ENCODE assay signal across 8 mouse cellular contexts in the genomic region with DNA sequence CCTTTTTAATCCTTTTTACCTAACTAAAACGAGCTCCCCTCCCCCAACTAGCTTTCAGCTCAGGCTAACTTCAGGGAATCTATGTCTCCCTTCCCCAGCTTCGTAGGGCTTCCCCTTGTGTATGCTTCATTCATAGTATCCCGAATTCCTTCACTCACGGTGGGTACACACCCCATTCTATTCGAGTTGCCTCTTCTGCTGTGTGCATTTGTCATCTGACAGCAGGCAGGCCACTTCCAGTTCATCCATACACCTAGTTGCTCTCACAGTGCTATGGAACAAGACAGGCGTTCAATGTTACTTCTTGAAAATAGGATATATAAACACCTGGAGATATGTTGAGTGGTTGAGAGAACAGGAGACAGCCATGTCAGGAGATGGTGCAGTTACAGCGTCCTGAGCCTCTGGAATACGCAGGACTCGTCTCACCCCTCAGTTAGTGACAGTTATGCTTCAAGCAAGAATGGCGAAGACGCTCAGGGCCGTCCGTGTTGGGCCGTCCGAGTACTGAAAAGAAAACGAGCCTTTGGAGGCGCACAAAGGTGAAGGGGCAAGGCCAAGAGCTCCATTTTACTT. TPM values are rescaled to one million over a fixed set of nuclear protein-coding genes. Genes with fewer than 3 reads are reported as not detected.
DNase-seq lines count a peak whose midpoint lies in the region; ATAC-seq and TF ChIP-seq lines count a peak whose summit lies in the region.

No protein-coding gene starts in this region.

- H3K27ac ChIP-seq in heart, embryonic 11.5 days (ENCODE audit: low read depth, low read length): peak overlapping the region; percentile 91
- peak overlapping the region; percentile 77; the same call in 1 of the 2 replicates for H3K27ac ChIP-seq in limb, embryonic 13.5 days
- peak overlapping the region; percentile 92; the same call in 1 of the 2 replicates for H3K27ac ChIP-seq in stomach, embryonic 14.5 days (ENCODE audit: low read length)

- no peaks in the 10 kb centered on the region for H3K9me3 ChIP-seq in heart, embryonic 11.5 days (replicated peaks; ENCODE audit: control insufficient read depth, low read length)
- H3K9me3 ChIP-seq in E14TG2a.4 (ENCODE audit: low read length): no peaks in the 10 kb centered on the region
- no peaks in the 10 kb centered on the region for H3K9me3 ChIP-seq in erythroblast, embryonic 14.5 days (ENCODE audit: control insufficient read depth, low read length)
- no peaks in the 10 kb centered on the region for H3K9me3 ChIP-seq in limb, embryonic 13.5 days
- no peaks in the 10 kb centered on the region for H3K9me3 ChIP-seq in stomach, embryonic 14.5 days (ENCODE audit: control insufficient read depth, low read depth, low read length)

- peak overlapping the region; percentile 73 for H3K4me3 ChIP-seq in heart, embryonic 11.5 days (ENCODE audit: low read depth, low read length)
- peak overlapping the region; percentile 89 for H3K4me3 ChIP-seq in E14TG2a.4 (replicated peaks; ENCODE audit: low read length)
- peak overlapping the region; percentile 70 for H3K4me3 ChIP-seq in erythroblast, embryonic 14.5 days (replicated peaks)
- peak overlapping the region; percentile 63 for H3K4me3 ChIP-seq in limb, embryonic 13.5 days
- H3K4me3 ChIP-seq in stomach, embryonic 14.5 days (ENCODE audit: low read depth, low read length): peak overlapping the region; percentile 45

- H3K27me3 ChIP-seq in heart, embryonic 11.5 days (ENCODE audit: control insufficient read depth, insufficient read depth, low read length): no peaks in the 10 kb centered on the region
- H3K27me3 ChIP-seq in E14TG2a.4 (ENCODE audit: insufficient read depth, low read length): no peaks in the 10 kb centered on the region
- no peaks in the 10 kb centered on the region for H3K27me3 ChIP-seq in erythroblast, embryonic 14.5 days (ENCODE audit: control insufficient read depth)
- no peaks in the 10 kb centered on the region for H3K27me3 ChIP-seq in limb, embryonic 13.5 days
- no peaks in the 10 kb centered on the region for H3K27me3 ChIP-seq in stomach, embryonic 14.5 days (ENCODE audit: control insufficient read depth, insufficient read depth, low read length)

- peak; percentile 23 for ATAC-seq in heart, embryonic 11.5 days (replicated peaks; ENCODE audit: insufficient number of reproducible peaks, low FRiP score, low TSS enrichment)
- ATAC-seq in limb, embryonic 13.5 days (ENCODE audit: low FRiP score, low read depth): peak; percentile 46
- no peak; the same call in 1 of the 2 replicates for ATAC-seq in stomach, embryonic 14.5 days (ENCODE audit: insufficient number of reproducible peaks, insufficient read depth, low FRiP score, low read depth)

- DNase-seq in heart, postnatal 4 days: no peak
- DNase-seq in left cerebral cortex, postnatal 10 days (ENCODE audit: extremely low spot score in 1 of 2, low spot score in 2 of 2): no peak
- DNase-seq in cerebellum, adult 18-20 months: no peak

- H3K4me2 ChIP-seq in heart, embryonic 11.5 days: peak overlapping the region; percentile 91
- peak overlapping the region; percentile 93 for H3K4me2 ChIP-seq in limb, embryonic 13.5 days (replicated peaks)
- peak overlapping the region; percentile 71 for H3K4me2 ChIP-seq in stomach, embryonic 14.5 days (replicated peaks; ENCODE audit: low read depth, low read length)

- WGBS in heart, embryonic 11.5 days (ENCODE audit: insufficient replicate concordance): 7% methylated on average over 17 of the region's 17 CpGs
- 7% methylated on average over 17 of the region's 17 CpGs for WGBS in limb, embryonic 13.5 days
- WGBS in stomach, embryonic 14.5 days: 4% methylated on average over 17 of the region's 17 CpGs

- intact Hi-C loops in left cerebral cortex, postnatal 10 days (cut with DNase I): loop anchor here (5.0 kb wide), 1 partner anchor 70 kb away; no protein-coding TSS in a partner anchor

- TF ChIP-seq CTCF in E14TG2a.4 (conservative IDR thresholded peaks at IDR 0.05; ENCODE audit: low read length): no peak

- H3K36me3 ChIP-seq in heart, embryonic 11.5 days (ENCODE audit: control insufficient read depth, insufficient read depth, low read length): no peaks in the 10 kb centered on the region
- peaks cover 26% of the 10 kb centered on the region for H3K36me3 ChIP-seq in E14TG2a.4 (ENCODE audit: insufficient read depth, low read length)
- peaks cover 30% of the 10 kb centered on the region for H3K36me3 ChIP-seq in erythroblast, embryonic 14.5 days (ENCODE audit: control insufficient read depth)
- peaks cover 17% of the 10 kb centered on the region for H3K36me3 ChIP-seq in limb, embryonic 13.5 days
- peaks cover 9% of the 10 kb centered on the region; the same call in 1 of the 2 replicates for H3K36me3 ChIP-seq in stomach, embryonic 14.5 days (ENCODE audit: control insufficient read depth, insufficient read depth, low read length)

- peaks cover 8% of the 10 kb centered on the region for H3K4me1 ChIP-seq in heart, embryonic 11.5 days (ENCODE audit: control insufficient read depth, insufficient read depth, low read length)
- H3K4me1 ChIP-seq in E14TG2a.4 (replicated peaks; ENCODE audit: low read depth, low read length): peaks cover 20% of the 10 kb centered on the region
- peaks cover 36% of the 10 kb centered on the region for H3K4me1 ChIP-seq in erythroblast, embryonic 14.5 days (ENCODE audit: control insufficient read depth)
- peaks cover 11% of the 10 kb centered on the region for H3K4me1 ChIP-seq in limb, embryonic 13.5 days
- peaks cover 8% of the 10 kb centered on the region; the same call in 1 of the 2 replicates for H3K4me1 ChIP-seq in stomach, embryonic 14.5 days (ENCODE audit: control insufficient read depth, insufficient read depth, low read length)

- peak overlapping the region; percentile 81 for H3K9ac ChIP-seq in heart, embryonic 11.5 days (ENCODE audit: low read depth, low read length)
- peak overlapping the region; percentile 70 for H3K9ac ChIP-seq in limb, embryonic 13.5 days
- peak overlapping the region; percentile 57 for H3K9ac ChIP-seq in stomach, embryonic 14.5 days (replicated peaks; ENCODE audit: low read depth, low read length)

RNA-seq across cellular contexts. Expression of gene Fdxacb1, which starts 0.4 kb away (rescaled TPM):
- 9.8 and 9.9 TPM in 2 replicates for polyA plus RNA-seq in heart, embryonic 11.5 days (2014; fragmentation: Nextera tagmentation; extraction: Ambion mirVana)
- 1 to 10 TPM; 6.0 to 7.1 TPM for total RNA-seq in heart, postnatal 4 days (2021)
- 0.13 and 0.22 TPM in 2 replicates for polyA plus RNA-seq in erythroblast, embryonic 14.5 days (2012)
- 11.0 and 11.3 TPM in 2 replicates for polyA plus RNA-seq in limb, embryonic 13.5 days (2015; fragmentation: Nextera tagmentation; extraction: Ambion mirVana)
- polyA plus RNA-seq in stomach, embryonic 14.5 days (2014; fragmentation: Nextera tagmentation; extraction: Ambion mirVana): 13.7 and 14.0 TPM in 2 replicates
- total RNA-seq in left cerebral cortex, postnatal 10 days (2021): 1 to 10 TPM; 5.5 to 6.6 TPM

RNA-seq across cellular contexts. Expression of gene Alg9, which starts 7.2 kb away (rescaled TPM):
- polyA plus RNA-seq in heart, embryonic 11.5 days (2014; fragmentation: Nextera tagmentation; extraction: Ambion mirVana): 34.2 and 37.3 TPM in 2 replicates
- total RNA-seq in heart, postnatal 4 days (2021): 10 to 100 TPM; 14.2 to 14.8 TPM
- 0.22 and 0.31 TPM in 2 replicates for polyA plus RNA-seq in erythroblast, embryonic 14.5 days (2012)
- polyA plus RNA-seq in limb, embryonic 13.5 days (2015; fragmentation: Nextera tagmentation; extraction: Ambion mirVana): 34.1 and 37.3 TPM in 2 replicates
- polyA plus RNA-seq in stomach, embryonic 14.5 days (2014; fragmentation: Nextera tagmentation; extraction: Ambion mirVana): 38.9 and 46.1 TPM in 2 replicates
- 10 to 100 TPM; 36.2 to 38.7 TPM for total RNA-seq in left cerebral cortex, postnatal 10 days (2021)

RNA-seq across cellular contexts. Expression of gene 1110032A03Rik, which starts 7.7 kb away (rescaled TPM):
- polyA plus RNA-seq in heart, embryonic 11.5 days (2014; fragmentation: Nextera tagmentation; extraction: Ambion mirVana): 22.2 and 22.9 TPM in 2 replicates
- 10 to 100 TPM; 10.3 to 11.2 TPM for total RNA-seq in heart, postnatal 4 days (2021)
- 0.38 and 0.41 TPM in 2 replicates for polyA plus RNA-seq in erythroblast, embryonic 14.5 days (2012)
- 31.3 and 36.2 TPM in 2 replicates for polyA plus RNA-seq in limb, embryonic 13.5 days (2015; fragmentation: Nextera tagmentation; extraction: Ambion mirVana)
- 34.4 and 37.8 TPM in 2 replicates for polyA plus RNA-seq in stomach, embryonic 14.5 days (2014; fragmentation: Nextera tagmentation; extraction: Ambion mirVana)
- total RNA-seq in left cerebral cortex, postnatal 10 days (2021): 10 to 100 TPM; 27.0 to 28.7 TPM

RNA-seq across cellular contexts. Expression of gene Hspb2, which starts 15.5 kb away (rescaled TPM):
- polyA plus RNA-seq in heart, embryonic 11.5 days (2014; fragmentation: Nextera tagmentation; extraction: Ambion mirVana): 319 and 338 TPM in 2 replicates
- total RNA-seq in heart, postnatal 4 days (2021): 100 to 1,000 TPM; 130 to 150 TPM
- polyA plus RNA-seq in erythroblast, embryonic 14.5 days (2012): not detected in 2 replicates
- 37.8 and 39.3 TPM in 2 replicates for polyA plus RNA-seq in limb, embryonic 13.5 days (2015; fragmentation: Nextera tagmentation; extraction: Ambion mirVana)
- 1.5 and 3.2 TPM in 2 replicates for polyA plus RNA-seq in stomach, embryonic 14.5 days (2014; fragmentation: Nextera tagmentation; extraction: Ambion mirVana)
- 1 to 10 TPM; 1.7 to 2.2 TPM for total RNA-seq in left cerebral cortex, postnatal 10 days (2021)

RNA-seq across cellular contexts. Expression of gene Cryab, which starts 16.5 kb away (rescaled TPM):
- 841 and 878 TPM in 2 replicates for polyA plus RNA-seq in heart, embryonic 11.5 days (2014; fragmentation: Nextera tagmentation; extraction: Ambion mirVana)
- total RNA-seq in heart, postnatal 4 days (2021): 1,000 to 10,000 TPM; 1,184 to 1,197 TPM
- not detected in 2 replicates for polyA plus RNA-seq in erythroblast, embryonic 14.5 days (2012)
- polyA plus RNA-seq in limb, embryonic 13.5 days (2015; fragmentation: Nextera tagmentation; extraction: Ambion mirVana): 71.2 and 74.0 TPM in 2 replicates
- 43.7 and 47.9 TPM in 2 replicates for polyA plus RNA-seq in stomach, embryonic 14.5 days (2014; fragmentation: Nextera tagmentation; extraction: Ambion mirVana)
- 10 to 100 TPM; 67.6 to 87.4 TPM for total RNA-seq in left cerebral cortex, postnatal 10 days (2021)

Comparison
In these comparisons a context has a peak if more than half of its experiments do, and no peak if none do; other contexts are left out.
1. RNA of gene Alg9, which starts 7.2 kb away (polyA plus RNA-seq): 38.9 to 46.1 TPM in stomach, embryonic 14.5 days, 34.2 to 37.3 TPM in heart, embryonic 11.5 days and 34.1 to 37.3 TPM in limb, embryonic 13.5 days; 0.22 to 0.31 TPM in erythroblast, embryonic 14.5 days; every median in the first group is over 10 times any median in the second.
2. RNA of gene 1110032A03Rik, which starts 7.7 kb away (polyA plus RNA-seq): 34.4 to 37.8 TPM in stomach, embryonic 14.5 days, 31.3 to 36.2 TPM in limb, embryonic 13.5 days and 22.2 to 22.9 TPM in heart, embryonic 11.5 days; 0.38 to 0.41 TPM in erythroblast, embryonic 14.5 days; every median in the first group is over 10 times any median in the second.
3. Peak in every context shown above with its lines, with median percentiles within 50 percentile points of each other: H3K27ac ChIP-seq, H3K4me2 ChIP-seq, H3K4me3 ChIP-seq and H3K9ac ChIP-seq.